Mouse (Mus musculus) bone marrow, adult 2 months (tissue): ENCODE results near the gene Clec4g.

Experiments used
- CTCF ChIP-seq: fragments of 200-500 bp; IDR thresholded peaks from 2 replicates; pipeline ENCODE4 v1.5.1; 2011; ENCODE audit warnings: low read length, control low read depth; ENCODE audit not compliant: control insufficient read depth, insufficient read depth
- POLR2A ChIP-seq: fragments of 200-500 bp; IDR thresholded peaks from 2 replicates; pipeline ENCODE4 v1.6.1; 2011; ENCODE audit warnings: low read depth, mild to moderate bottlenecking, control low read depth, low read length, borderline replicate concordance; ENCODE audit not compliant: control insufficient read depth

- TF ChIP-seq CTCF, result no peak
- TF ChIP-seq POLR2A, result no peak
Measured at GRCm38 (mm10) chr8:3754261-3754850, 33.9 kb upstream of the Clec4g start.
